Mouse (Mus musculus) lung, embryonic 16.5 days (tissue): ENCODE data around the gene Atp11a. TPM values are rescaled to one million over a fixed set of nuclear protein-coding genes. Genes with fewer than 3 reads are reported as not detected.

Experiments
- ATAC-seq: fragments of 200-750 bp; cut with Nextera tagmentation; 2 replicates; pipeline ENCODE4 v1.8.0; 2017; ENCODE audit warnings: low read depth, mild to moderate bottlenecking, moderate library complexity
- H3K27ac ChIP-seq: fragments of 300-500 bp; sonication (generic); 2 replicates; pipeline ENCODE4 v1.5.1; 2014; ENCODE audit warnings: mild to moderate bottlenecking, control low read depth, low read length
- H3K27me3 ChIP-seq: fragments of 300-500 bp; sonication (generic); 2 replicates; pipeline ENCODE4 v1.6.1; 2014; ENCODE audit warnings: low read depth, low read length, mixed read lengths; ENCODE audit not compliant: control insufficient read depth, insufficient read depth
- H3K36me3 ChIP-seq: fragments of 300-500 bp; sonication (generic); 2 replicates; pipeline ENCODE4 v1.6.1; 2014; ENCODE audit warnings: low read length; ENCODE audit not compliant: control insufficient read depth, insufficient read depth
- H3K4me1 ChIP-seq: fragments of 300-500 bp; sonication (generic); replicated peaks from 2 replicates; pipeline ENCODE4 v1.6.1; 2014; ENCODE audit warnings: low read length, mixed read lengths; ENCODE audit not compliant: control insufficient read depth, insufficient read depth
- H3K4me2 ChIP-seq: fragments of 300-500 bp; sonication (generic); 2 replicates; pipeline ENCODE4 v1.6.1; 2014; ENCODE audit warnings: low read depth, low read length, control low read depth
- H3K4me3 ChIP-seq: fragments of 300-500 bp; sonication (generic); 2 replicates; pipeline ENCODE4 v1.5.1; 2014; ENCODE audit warnings: mild to moderate bottlenecking, low read length, control low read depth
- H3K9ac ChIP-seq: fragments of 300-500 bp; sonication (generic); 2 replicates; pipeline ENCODE4 v1.6.1; 2014; ENCODE audit warnings: low read length, control low read depth
- H3K9me3 ChIP-seq: fragments of 300-500 bp; sonication (generic); 2 replicates; pipeline ENCODE4 v1.6.1; 2016; ENCODE audit warnings: low read length; ENCODE audit not compliant: control insufficient read depth
- WGBS: fragments of 180-500 bp; shearing (Covaris S2); extraction: QIAGEN DNeasy Blood & Tissue Kit; methylation state at CpG from one replicate; pipeline ENCODE4 v1.1.7; 2014; 5-methylcytosine and 5-hydroxymethylcytosine counted together
- polyA plus RNA-seq: library from polyadenylated mRNA; unstranded; fragments of >200 nt; fragmentation: Nextera tagmentation; extraction: Ambion mirVana; gene quantifications from 2 replicates; pipeline ENCODE4 v1.2.1, GENCODE M21; 2015

Atp11a gene
- polyA plus RNA-seq, 1 experiment from 2014 or later, result 15.7 TPM

- H3K4me2 ChIP-seq, result no peak overlapping the region
- peaks cover 13% of the 10 kb centered on the region for H3K36me3 ChIP-seq
- no peak for ATAC-seq
- H3K4me3 ChIP-seq, result no peak overlapping the region
- peaks cover 3% of the 10 kb centered on the region; the same call in 1 of the 2 replicates for H3K4me1 ChIP-seq
- WGBS, result 76% methylated on average over 6 of the region's 6 CpGs
- H3K27ac ChIP-seq, result no peak overlapping the region
- no peaks in the 10 kb centered on the region for H3K27me3 ChIP-seq
- H3K9me3 ChIP-seq, result no peaks in the 10 kb centered on the region
- H3K9ac ChIP-seq, result no peak overlapping the region
Measured at GRCm38 (mm10) chr8:12865790-12866189, 109.0 kb downstream of the Atp11a start.

DNA sequence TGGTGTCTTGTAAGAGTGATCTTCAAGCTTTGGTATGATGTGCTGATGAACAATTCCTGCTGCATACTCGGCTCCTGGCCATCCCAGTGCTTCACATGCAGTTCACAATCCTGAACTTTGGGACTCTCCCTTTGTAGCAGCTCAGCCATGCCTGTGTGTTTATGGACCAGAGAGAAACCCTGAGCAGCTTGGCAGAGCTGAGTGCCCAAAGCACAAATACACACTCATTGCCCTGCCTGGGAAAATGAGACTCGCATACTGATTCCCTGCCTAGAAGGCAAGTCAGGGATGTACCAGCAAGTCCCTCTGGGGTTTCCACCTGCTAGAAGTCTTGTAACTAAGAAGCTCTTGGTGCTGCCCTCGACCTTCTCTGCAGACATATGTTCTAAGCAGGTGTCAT lies 112.8 kb downstream of the Atp11a start:
- ATAC-seq, result no peak
- no peak overlapping the region for H3K4me2 ChIP-seq

GRCm38 (mm10) chr8:12870656-12871055 lies 113.8 kb downstream of the Atp11a start:
- ATAC-seq, result no peak
- Histone ChIP-seq H3K9ac (no peak overlapping the region), H3K4me1 (peaks cover 9% of the 10 kb centered on the region), H3K4me3 (no peak overlapping the region), H3K27ac (no peak overlapping the region), H3K36me3 (no peaks in the 10 kb centered on the region), H3K4me2 (no peak overlapping the region), H3K27me3 (no peaks in the 10 kb centered on the region), H3K9me3 (no peaks in the 10 kb centered on the region)
- WGBS, result 79% methylated on average over 5 of the region's 5 CpGs

More for the DNA sequence above, 112.8 kb downstream of the Atp11a start:
- 67% methylated on average over 3 of the region's 3 CpGs for WGBS
- Histone ChIP-seq H3K9me3 (no peaks in the 10 kb centered on the region), H3K36me3 (no peaks in the 10 kb centered on the region), H3K27me3 (no peaks in the 10 kb centered on the region), H3K4me3 (no peak overlapping the region), H3K4me1 (peaks cover 8% of the 10 kb centered on the region), H3K27ac (no peak overlapping the region), H3K9ac (no peak overlapping the region)

DNA sequence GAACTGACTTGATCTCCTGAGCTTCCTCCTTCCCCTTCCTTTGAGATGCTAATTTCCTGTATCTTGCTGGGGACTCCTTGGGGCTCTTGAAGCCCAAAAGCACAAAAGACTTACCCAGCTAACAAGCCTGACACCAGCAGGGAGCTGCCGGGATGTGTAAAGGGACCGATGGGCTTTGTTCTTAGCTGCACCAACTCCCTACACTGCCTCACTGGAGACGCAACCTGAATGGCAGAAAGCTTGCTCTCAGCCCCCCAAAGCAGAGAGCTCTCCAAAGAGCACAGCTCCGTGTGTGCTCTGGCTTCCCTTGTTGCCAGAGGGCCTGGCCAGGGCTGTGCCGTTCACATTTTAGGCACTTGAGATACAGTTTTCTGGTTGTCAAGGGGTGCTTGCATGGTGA lies 114.6 kb downstream of the Atp11a start:
- 6% methylated on average over 5 of the region's 5 CpGs for WGBS
- H3K4me1 ChIP-seq, result peaks cover 9% of the 10 kb centered on the region
- no peak overlapping the region for H3K27ac ChIP-seq

DNA sequence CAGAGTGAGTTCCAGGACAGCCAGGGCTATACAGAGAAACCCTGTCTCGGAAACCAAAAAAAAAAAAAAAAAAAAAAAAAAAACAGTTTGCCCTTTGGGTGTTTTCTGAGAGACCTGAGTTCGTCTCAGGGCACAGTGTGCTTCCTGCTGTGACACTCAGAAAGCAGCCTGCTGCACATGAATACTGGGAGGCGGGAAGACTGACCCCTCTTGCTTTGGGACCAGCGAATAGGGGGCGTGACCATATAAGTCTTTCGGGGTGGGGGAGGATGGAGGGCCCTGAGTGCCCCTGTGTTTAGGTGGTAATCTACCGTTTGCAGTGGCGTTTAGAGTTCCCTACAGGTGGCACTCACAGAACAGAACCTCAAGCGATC lies 116.2 kb downstream of the Atp11a start:
- peak overlapping the region; percentile 63 for H3K4me2 ChIP-seq
- ATAC-seq, result peak; percentile 3; the same call in 1 of the 2 replicates
- H3K27ac ChIP-seq, result no peak overlapping the region
- 8% methylated on average over 9 of the region's 9 CpGs for WGBS
- no peaks in the 10 kb centered on the region for H3K9me3 ChIP-seq
- H3K9ac ChIP-seq, result peak overlapping the region; percentile 46; the same call in 1 of the 2 replicates
- peaks cover 9% of the 10 kb centered on the region for H3K4me1 ChIP-seq
- peak overlapping the region; percentile 55 for H3K4me3 ChIP-seq
- no peaks in the 10 kb centered on the region for H3K27me3 ChIP-seq
- H3K36me3 ChIP-seq, result no peaks in the 10 kb centered on the region

More for the DNA sequence above, 114.6 kb downstream of the Atp11a start:
- no peak for ATAC-seq
- no peak overlapping the region for H3K4me2 ChIP-seq
- H3K9ac ChIP-seq, result 0 out of 2 replicates have a peak overlapping the region, but pooled peaks have one; percentile 19
- no peaks in the 10 kb centered on the region for H3K9me3 ChIP-seq
- no peaks in the 10 kb centered on the region for H3K36me3 ChIP-seq
- H3K27me3 ChIP-seq, result no peaks in the 10 kb centered on the region
- H3K4me3 ChIP-seq, result no peak overlapping the region

- Histone ChIP-seq H3K9ac (peak within 1 kb of the TSS; percentile 46), H3K27ac (peak within 1 kb of the TSS; percentile 4; the same call in 1 of the 2 replicates), H3K4me3 (peak within 1 kb of the TSS; percentile 55), H3K9me3 (no peaks in the 10 kb centered on the region), H3K4me2 (peak within 1 kb of the TSS; percentile 63), H3K27me3 (no peaks in the 10 kb centered on the region), H3K4me1 (peaks cover 9% of the 10 kb centered on the region), H3K36me3 (no peaks in the 10 kb centered on the region)
- 1% methylated on average over 25 of the region's 30 CpGs for WGBS
- peak; percentile 84 for ATAC-seq
Measured at GRCm38 (mm10) chr8:12873357-12874046, 116.7 kb downstream of the Atp11a start, which contains the start of gene Mcf2l. Gene Mcf2l, plus strand, starts transcription at chr8:12873806.

- peak overlapping the region; percentile 46 for H3K9ac ChIP-seq
- no peaks in the 10 kb centered on the region for H3K27me3 ChIP-seq
- H3K36me3 ChIP-seq, result no peaks in the 10 kb centered on the region
- H3K4me2 ChIP-seq, result peak overlapping the region; percentile 63
- peak; percentile 66 for ATAC-seq
- H3K4me1 ChIP-seq, result peaks cover 9% of the 10 kb centered on the region
- H3K4me3 ChIP-seq, result peak overlapping the region; percentile 55
- H3K9me3 ChIP-seq, result no peaks in the 10 kb centered on the region
- peak overlapping the region; percentile 4; the same call in 1 of the 2 replicates for H3K27ac ChIP-seq
- WGBS, result 19% methylated on average over 8 of the region's 8 CpGs
Measured at GRCm38 (mm10) chr8:12874194-12874791, 117.5 kb downstream of the Atp11a start.

DNA sequence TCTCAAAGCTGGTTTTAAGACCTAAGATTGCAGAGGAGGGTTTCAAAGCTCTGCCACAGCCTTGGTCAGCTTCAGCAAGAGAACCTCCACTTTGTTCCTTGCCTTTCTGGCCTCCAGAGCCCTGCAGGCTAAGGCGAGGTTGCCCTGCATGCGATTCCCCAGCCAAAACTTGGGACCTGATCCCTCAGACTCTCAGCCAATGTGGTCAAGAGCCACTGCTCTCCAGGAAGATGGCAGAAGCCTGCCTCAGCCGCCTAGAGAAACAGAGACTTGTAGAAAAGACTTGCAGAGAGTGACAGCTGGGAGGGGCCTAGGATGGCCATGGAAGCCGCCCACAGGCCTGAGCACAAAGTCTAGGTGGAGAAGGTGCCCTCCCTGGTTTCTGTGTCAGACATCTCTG lies 118.2 kb downstream of the Atp11a start:
- no peak overlapping the region; the same call in 1 of the 2 replicates for H3K4me2 ChIP-seq
- no peaks in the 10 kb centered on the region for H3K27me3 ChIP-seq
- no peaks in the 10 kb centered on the region for H3K36me3 ChIP-seq
- H3K27ac ChIP-seq, result no peak overlapping the region
- 87% methylated on average over 4 of the region's 4 CpGs for WGBS
- no peak for ATAC-seq
- H3K9ac ChIP-seq, result no peak overlapping the region
- peaks cover 12% of the 10 kb centered on the region for H3K4me1 ChIP-seq
- no peak overlapping the region for H3K4me3 ChIP-seq
- no peaks in the 10 kb centered on the region for H3K9me3 ChIP-seq

DNA sequence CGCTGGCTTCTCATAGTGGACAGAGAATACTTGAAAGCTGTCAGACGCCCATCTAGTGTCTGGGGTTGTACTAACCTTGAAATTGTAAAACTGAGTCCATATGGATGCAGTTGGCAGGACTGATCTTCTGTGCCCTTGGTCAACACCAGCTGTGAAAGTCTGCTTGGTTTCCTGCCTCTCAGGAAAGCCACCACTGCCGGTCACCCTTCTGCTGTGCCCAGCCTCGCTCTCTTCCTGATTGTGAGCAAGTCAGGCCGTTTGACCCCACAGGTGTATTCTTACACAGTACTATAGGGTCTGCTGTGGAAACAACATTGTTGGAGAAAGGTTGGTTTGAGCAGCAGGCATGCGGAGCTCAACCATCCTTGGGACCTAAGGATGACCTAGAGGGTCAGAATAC lies 120.3 kb downstream of the Atp11a start:
- no peak overlapping the region for H3K4me3 ChIP-seq
- 79% methylated on average over 6 of the region's 6 CpGs for WGBS
- no peak overlapping the region for H3K27ac ChIP-seq
- no peaks in the 10 kb centered on the region for H3K27me3 ChIP-seq
- no peaks in the 10 kb centered on the region for H3K9me3 ChIP-seq
- H3K36me3 ChIP-seq, result no peaks in the 10 kb centered on the region
- no peak for ATAC-seq
- peaks cover 16% of the 10 kb centered on the region for H3K4me1 ChIP-seq
- H3K9ac ChIP-seq, result no peak overlapping the region
- H3K4me2 ChIP-seq, result no peak overlapping the region
